ENCODE assay signal across 10 mouse cellular contexts in the genomic region with DNA sequence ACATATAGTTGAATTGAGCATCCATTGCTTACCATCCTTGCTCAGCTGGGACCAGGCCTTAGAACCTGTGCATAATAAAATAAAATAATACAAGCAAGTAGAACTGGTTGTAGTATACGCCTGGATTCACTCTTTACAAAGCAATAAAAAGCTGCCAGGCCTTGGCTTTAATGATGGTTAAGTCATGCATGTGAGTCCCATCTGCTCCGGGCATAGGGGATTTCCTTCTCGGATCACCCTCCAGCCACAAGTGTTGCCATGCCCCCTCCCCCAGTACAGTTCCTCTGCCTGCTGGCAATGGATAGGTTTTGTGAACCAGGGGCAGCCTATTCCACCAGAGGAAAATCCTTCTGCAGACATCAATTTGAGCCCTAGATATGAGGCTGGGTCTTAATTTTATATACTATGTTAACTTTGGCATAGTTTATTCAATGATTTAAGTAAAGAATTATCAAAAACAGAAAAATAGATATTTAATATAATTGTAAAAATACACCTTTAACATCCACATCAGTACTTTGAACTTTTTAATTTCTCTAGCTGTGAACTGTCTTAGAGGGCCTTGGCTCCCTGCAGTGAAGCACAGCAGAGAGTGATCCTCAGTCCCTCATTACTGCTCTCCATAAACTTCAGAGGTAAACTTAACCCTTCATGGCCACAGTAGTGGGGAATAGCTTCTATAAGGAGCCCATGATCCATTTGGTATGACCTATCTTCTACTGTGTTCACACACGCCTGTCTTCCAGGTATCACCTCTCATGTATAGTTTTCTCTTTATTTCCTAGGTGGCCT.
A peak's percentile ranks its signal among the peaks of the same experiment; 100 is the strongest.
DNase-seq lines count a peak whose midpoint lies in the region; ATAC-seq lines count a peak whose summit lies in the region.
"Had no signal": no experiment of that assay in that cellular context is flagged by ENCODE, and none has a peak within 500 bp of the region (broad histone marks: within the 10 kb centered on the region; RNA-seq: fewer than 3 reads in every experiment).

No protein-coding gene starts in this region.

- H3K4me3 ChIP-seq in neural tube, embryonic 11.5 days (ENCODE audit: low read depth, low read length) = no peak overlapping the region
- no peak overlapping the region for H3K4me3 ChIP-seq in neural tube, embryonic 15.5 days (replicated peaks)
- no peak overlapping the region for H3K4me3 ChIP-seq in hindbrain, embryonic 16.5 days (ENCODE audit: low read length)
- H3K4me3 ChIP-seq: heart, embryonic 15.5 days had no signal

- H3K36me3 ChIP-seq in neural tube, embryonic 11.5 days (ENCODE audit: control insufficient read depth, insufficient read depth, low read length) = no peaks in the 10 kb centered on the region
- no peaks in the 10 kb centered on the region for H3K36me3 ChIP-seq in neural tube, embryonic 15.5 days
- no peaks in the 10 kb centered on the region for H3K36me3 ChIP-seq in hindbrain, embryonic 16.5 days (ENCODE audit: control insufficient read depth, insufficient read depth, low read length)
- H3K36me3 ChIP-seq: heart, embryonic 15.5 days had no signal

- H3K4me2 ChIP-seq in neural tube, embryonic 11.5 days (ENCODE audit: low read depth) = no peak overlapping the region
- H3K4me2 ChIP-seq in neural tube, embryonic 15.5 days = no peak overlapping the region
- H3K4me2 ChIP-seq in hindbrain, embryonic 16.5 days (ENCODE audit: low read length) = no peak overlapping the region
- H3K4me2 ChIP-seq: heart, embryonic 15.5 days had no signal

- H3K9ac ChIP-seq in neural tube, embryonic 11.5 days (ENCODE audit: low read length) = no peak overlapping the region
- H3K9ac ChIP-seq in neural tube, embryonic 15.5 days (replicated peaks) = no peak overlapping the region
- no peak overlapping the region for H3K9ac ChIP-seq in hindbrain, embryonic 16.5 days (ENCODE audit: low read depth, low read length)
- H3K9ac ChIP-seq: heart, embryonic 15.5 days had no signal

- peak; percentile 69; the same call in 1 of the 2 replicates for ATAC-seq in neural tube, embryonic 11.5 days (ENCODE audit: insufficient read depth, low FRiP score, low TSS enrichment)
- no peak for ATAC-seq in neural tube, embryonic 15.5 days (ENCODE audit: low FRiP score)
- ATAC-seq in hindbrain, embryonic 16.5 days = peak; percentile 92
- ATAC-seq in granulocyte monocyte progenitor cell, adult 5-6 weeks (replicated peaks; ENCODE audit: poor library complexity, severe bottlenecking) = no peak

- H3K9me3 ChIP-seq in neural tube, embryonic 11.5 days (ENCODE audit: control insufficient read depth, low read length) = no peaks in the 10 kb centered on the region
- H3K9me3 ChIP-seq in neural tube, embryonic 15.5 days (replicated peaks) = no peaks in the 10 kb centered on the region
- no peaks in the 10 kb centered on the region for H3K9me3 ChIP-seq in hindbrain, embryonic 16.5 days (ENCODE audit: control insufficient read depth, low read length)
- H3K9me3 ChIP-seq: heart, embryonic 15.5 days had no signal

- H3K27ac ChIP-seq in neural tube, embryonic 11.5 days (ENCODE audit: low read depth, low read length) = no peak overlapping the region
- H3K27ac ChIP-seq in neural tube, embryonic 15.5 days (replicated peaks) = no peak overlapping the region
- no peak overlapping the region for H3K27ac ChIP-seq in hindbrain, embryonic 16.5 days (ENCODE audit: low read depth, low read length)
- H3K27ac ChIP-seq: heart, embryonic 15.5 days had no signal

- no peaks in the 10 kb centered on the region for H3K27me3 ChIP-seq in neural tube, embryonic 11.5 days (ENCODE audit: control insufficient read depth, insufficient read depth, low read length)
- H3K27me3 ChIP-seq in neural tube, embryonic 15.5 days (replicated peaks) = no peaks in the 10 kb centered on the region
- no peaks in the 10 kb centered on the region for H3K27me3 ChIP-seq in hindbrain, embryonic 16.5 days (replicated peaks; ENCODE audit: control insufficient read depth, insufficient read depth, low read length)
- H3K27me3 ChIP-seq: heart, embryonic 15.5 days had no signal

- 25% methylated on average over 4 of the region's 4 CpGs for whole genome bisulfite sequencing in neural tube, embryonic 11.5 days
- 28% methylated on average over 4 of the region's 4 CpGs for WGBS in neural tube, embryonic 15.5 days
- 38% methylated on average over 4 of the region's 4 CpGs for WGBS in hindbrain, embryonic 16.5 days

- DNase-seq in neural tube, embryonic 11.5 days (ENCODE audit: low spot score) = peak; percentile 29
- DNase-seq in cerebellum, postnatal 36 days = peak; percentile 86
- DNase-seq in adrenal gland, postnatal 36 days = no peak
- no peak for DNase-seq in ovary, adult 18-20 months (ENCODE audit: low spot score)
- DNase-seq: kidney, postnatal 14 days; thymus, postnatal 14 days had no signal

- H3K4me1 ChIP-seq in neural tube, embryonic 11.5 days (ENCODE audit: control insufficient read depth, insufficient read depth, low read length) = no peaks in the 10 kb centered on the region
- no peaks in the 10 kb centered on the region for H3K4me1 ChIP-seq in neural tube, embryonic 15.5 days
- H3K4me1 ChIP-seq in hindbrain, embryonic 16.5 days (ENCODE audit: control insufficient read depth, insufficient read depth, low read depth, low read length) = no peaks in the 10 kb centered on the region
- H3K4me1 ChIP-seq: heart, embryonic 15.5 days had no signal

Comparison
In these comparisons a context has a peak if more than half of its experiments do, and no peak if none do; other contexts are left out.
1. ATAC-seq: peak in neural tube, embryonic 11.5 days (single experiment) and hindbrain, embryonic 16.5 days (single experiment); none in neural tube, embryonic 15.5 days (single experiment) and granulocyte monocyte progenitor cell, adult 5-6 weeks (single experiment).
2. DNase-seq: peak in neural tube, embryonic 11.5 days (single experiment) and cerebellum, postnatal 36 days (2 of 2); none in adrenal gland, postnatal 36 days (0 of 2) and ovary, adult 18-20 months (single experiment).